Mouse (Mus musculus) megakaryocyte progenitor cell, adult 5-6 weeks (primary cell): ENCODE measurements at regions not wholly inside any gene's neighbourhood (a gene's known extent, or its start where the extent isn't known, plus 50 kb on each side); places are given as distances from the start of the nearest gene placed in this dataset.

Experiments used
- ATAC-seq: replicated peaks from 2 replicates; pipeline ENCODE4 v1.8.0; 2016; ENCODE audit warnings: mild to moderate bottlenecking, moderate TSS enrichment, inconsistent platforms; ENCODE audit not compliant: poor library complexity

- ATAC-seq: no peak
These were observed 249.4 kb upstream of the Nrp1 start for GRCm38 (mm10) chr8:128109036-128109435.

GRCm38 (mm10) chr8:128111132-128111531, 247.3 kb upstream of the Nrp1 start:
- ATAC-seq: peak; percentile 77

DNA sequence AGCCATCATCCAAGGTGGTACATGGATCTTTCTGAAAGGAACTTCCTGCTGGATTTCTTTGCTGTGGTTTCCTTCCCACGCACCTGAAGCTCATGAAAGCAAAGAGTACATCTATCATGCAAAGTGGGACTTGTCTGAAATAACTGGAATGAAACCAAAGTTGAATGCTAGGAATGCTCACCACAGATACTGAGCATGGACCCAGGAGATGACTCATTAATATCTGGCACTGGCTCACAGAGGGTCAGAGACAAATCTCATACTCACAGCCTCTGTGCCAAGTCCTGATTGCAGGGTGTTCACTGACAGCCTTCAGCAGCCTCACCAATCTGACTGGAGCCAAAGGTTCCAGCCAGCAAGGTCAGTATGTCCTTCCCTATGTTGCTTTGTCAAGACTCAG, 245.3 kb upstream of the Nrp1 start:
- ATAC-seq: no peak

GRCm38 (mm10) chr8:128141290-128141966, 217.0 kb upstream of the Nrp1 start:
- ATAC-seq: peak; percentile 86

DNA sequence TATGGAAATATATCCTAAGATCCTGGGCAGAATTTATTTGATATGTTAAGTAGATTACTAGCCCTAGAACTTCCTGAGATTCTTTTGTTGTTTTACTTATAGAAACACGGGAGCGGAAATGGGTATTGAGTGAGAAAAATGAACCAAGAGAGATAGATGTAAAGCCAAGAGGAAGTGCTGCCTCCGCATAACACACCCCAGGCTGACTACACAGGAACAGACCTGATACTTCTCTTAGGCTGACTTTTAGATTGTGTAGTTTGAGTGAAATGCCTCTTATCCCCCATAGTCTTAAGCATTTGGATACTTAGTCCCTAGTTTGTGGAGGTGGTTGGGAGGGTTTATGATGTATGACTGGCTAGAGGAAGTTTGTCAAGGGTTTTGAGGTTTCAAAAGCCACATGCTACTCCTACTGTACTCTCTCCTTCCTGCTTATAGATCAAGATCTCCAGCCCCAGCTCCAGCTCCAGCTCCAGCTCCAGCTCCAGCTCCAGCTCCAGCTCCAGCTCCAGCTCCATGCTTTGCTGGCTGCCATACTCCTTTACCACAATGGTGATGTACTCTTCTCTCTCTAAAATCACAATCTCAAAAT, 210.0 kb upstream of the Nrp1 start:
- peak; percentile 78 for ATAC-seq

DNA sequence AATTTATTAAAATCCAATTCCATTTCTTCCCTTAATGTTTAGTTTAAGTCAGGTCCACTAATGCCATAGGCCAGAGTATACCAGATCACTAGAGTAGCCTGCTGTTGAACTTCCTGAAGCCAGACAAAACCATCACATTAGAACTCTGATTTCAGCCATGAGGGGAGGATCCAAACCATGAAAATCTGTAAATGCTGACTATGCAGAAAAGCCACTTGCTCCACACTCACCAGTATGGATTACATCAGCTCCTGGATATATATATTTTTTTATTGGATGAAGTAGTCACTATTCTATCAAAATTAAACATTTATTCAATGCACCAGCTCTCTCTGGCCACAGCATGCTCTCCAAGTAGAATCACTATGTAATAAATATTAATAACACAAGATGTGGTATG, 202.8 kb upstream of the Nrp1 start:
- ATAC-seq: no peak

DNA sequence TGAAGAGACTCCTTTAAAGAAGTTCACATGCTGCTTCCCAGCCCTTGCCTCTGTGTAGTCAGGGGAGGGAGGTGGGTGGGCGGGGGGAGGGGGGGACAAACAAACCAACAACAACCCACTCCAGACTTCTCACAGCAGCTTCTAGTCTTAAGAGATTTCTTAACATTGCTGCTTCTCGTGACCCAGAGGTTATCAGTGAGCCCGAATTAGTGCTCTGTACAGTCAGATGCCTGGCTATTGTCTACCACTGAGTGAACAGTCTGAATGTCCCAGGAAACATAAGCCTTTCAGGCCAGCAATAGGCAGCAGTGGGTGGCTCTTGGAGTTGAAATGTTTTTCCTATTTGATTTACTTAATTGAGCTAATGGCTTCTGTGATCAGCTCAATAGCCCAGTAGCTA, 202.2 kb upstream of the Nrp1 start:
- ATAC-seq: no peak

DNA sequence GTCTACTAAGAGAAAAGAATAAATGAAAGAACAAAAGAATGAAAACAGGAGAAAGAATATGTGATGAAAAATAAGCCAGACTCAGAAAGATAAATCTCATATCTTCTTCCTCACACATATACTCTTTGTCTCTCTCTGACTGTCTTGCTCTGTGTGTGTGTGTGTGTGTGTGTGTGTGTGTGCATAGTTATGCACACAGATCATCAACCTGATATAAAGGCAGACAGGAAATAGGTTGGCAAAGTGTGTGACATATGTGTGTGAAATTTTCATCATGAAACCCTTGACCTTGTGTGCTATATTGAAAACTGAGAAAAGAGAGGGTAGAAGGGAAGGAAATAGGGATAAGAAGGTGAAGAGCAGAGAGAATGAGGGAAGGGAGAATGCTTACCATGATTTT, 195.5 kb upstream of the Nrp1 start:
- ATAC-seq: no peak

- ATAC-seq: no peak
These were observed 193.4 kb upstream of the Nrp1 start for GRCm38 (mm10) chr8:128164976-128165375.

- ATAC-seq: no peak
These were observed 192.8 kb upstream of the Nrp1 start for GRCm38 (mm10) chr8:128165591-128165990.

- peak; percentile 94 for ATAC-seq
These were observed 192.3 kb upstream of the Nrp1 start for GRCm38 (mm10) chr8:128166097-128166496.

GRCm38 (mm10) chr8:128168819-128169218, 189.6 kb upstream of the Nrp1 start:
- ATAC-seq: no peak

DNA sequence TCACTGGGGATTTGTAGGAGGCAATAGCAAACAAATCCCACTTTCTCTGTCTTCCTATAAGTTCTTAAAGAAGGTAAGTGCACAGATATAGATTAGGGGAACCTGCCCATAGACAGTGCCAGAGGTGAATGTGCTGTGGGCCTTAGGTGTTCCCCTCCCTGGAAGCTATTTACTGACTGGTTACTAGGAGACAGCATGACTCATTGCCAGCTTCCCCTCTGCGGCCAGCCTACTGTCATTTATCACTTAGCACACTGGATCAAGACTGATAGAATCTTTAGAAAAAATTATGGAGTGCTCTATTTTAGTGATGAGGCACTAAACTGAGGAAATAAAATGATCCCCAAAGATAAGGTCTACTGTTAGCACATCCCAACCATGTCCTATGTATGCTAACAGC, 187.3 kb upstream of the Nrp1 start:
- peak; percentile 90 for ATAC-seq

- ATAC-seq: no peak
These were observed 178.2 kb upstream of the Nrp1 start for GRCm38 (mm10) chr8:128180214-128180613.

GRCm38 (mm10) chr8:128183081-128183480, 175.3 kb upstream of the Nrp1 start:
- no peak for ATAC-seq

- ATAC-seq: no peak
These were observed 170.1 kb upstream of the Nrp1 start for GRCm38 (mm10) chr8:128188321-128188720.

DNA sequence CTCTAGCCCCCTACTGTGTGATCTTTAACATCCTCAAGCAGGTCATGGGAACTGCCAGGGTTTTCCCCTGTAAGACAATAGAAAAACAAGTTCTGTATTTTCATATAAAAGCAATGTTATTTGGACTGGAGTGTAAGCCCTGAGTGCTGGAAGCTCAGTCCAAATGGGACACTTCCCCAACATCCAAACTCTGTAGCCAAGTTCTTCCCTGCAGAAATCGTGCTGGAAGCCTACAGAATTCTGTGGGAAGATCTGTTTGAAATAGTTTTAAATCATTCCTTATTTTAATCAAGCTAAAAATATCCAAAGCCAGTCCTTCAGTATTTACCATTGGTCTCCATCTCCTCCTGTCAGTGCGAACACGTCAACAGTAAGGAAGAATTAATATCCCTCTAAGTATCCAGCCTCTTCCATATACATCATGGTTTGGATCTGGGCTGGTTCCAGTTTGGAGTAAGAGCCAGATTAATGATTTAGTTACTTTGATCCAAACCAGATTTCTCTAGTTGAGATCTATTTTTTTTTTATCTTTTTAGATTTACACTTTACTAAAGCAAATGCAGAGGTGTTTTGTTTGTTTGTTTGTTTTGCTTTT, 165.0 kb upstream of the Nrp1 start:
- ATAC-seq: no peak

DNA sequence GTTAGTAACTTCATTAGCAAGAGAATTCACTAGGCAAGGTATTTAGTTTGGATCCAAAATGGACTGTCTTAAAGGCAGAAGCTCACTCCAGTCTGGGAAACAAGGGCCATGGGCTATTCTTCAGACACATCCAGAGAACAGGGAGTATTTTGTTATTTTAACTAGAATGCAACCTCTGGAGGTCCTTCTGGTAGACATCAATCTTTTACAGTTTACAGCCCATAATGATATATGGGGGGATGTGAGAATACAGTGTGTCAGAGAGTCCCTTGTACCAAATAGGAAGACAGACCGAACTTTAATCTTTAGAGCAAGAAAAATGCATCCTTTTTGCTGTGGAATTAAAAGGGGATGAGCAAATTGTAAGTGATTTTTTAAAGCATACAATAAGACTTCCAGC, 157.6 kb upstream of the Nrp1 start:
- ATAC-seq: no peak

DNA sequence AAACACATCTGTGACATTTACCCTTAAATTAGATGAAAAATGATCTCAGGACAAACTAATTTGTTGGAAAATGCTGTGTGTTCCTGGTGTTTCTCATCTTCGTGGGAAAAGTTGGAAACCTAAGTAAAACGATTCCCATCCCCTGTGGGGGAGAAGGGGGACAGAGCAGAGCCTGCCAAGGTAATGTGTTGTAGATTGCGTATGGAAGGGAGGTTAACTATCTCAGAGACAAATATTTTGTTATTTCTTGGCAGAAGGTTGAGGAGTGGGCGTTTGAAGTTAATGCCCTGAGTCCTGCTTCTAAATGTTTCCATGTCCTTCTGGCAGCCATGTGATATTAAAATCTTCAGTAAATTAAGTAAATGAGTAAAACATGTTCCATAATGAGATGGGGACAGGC, 156.8 kb upstream of the Nrp1 start:
- no peak for ATAC-seq

- peak; percentile 93 for ATAC-seq
These were observed 156.1 kb upstream of the Nrp1 start for GRCm38 (mm10) chr8:128202158-128202886.

- ATAC-seq: no peak
These were observed 153.6 kb upstream of the Nrp1 start for GRCm38 (mm10) chr8:128204803-128205202.

DNA sequence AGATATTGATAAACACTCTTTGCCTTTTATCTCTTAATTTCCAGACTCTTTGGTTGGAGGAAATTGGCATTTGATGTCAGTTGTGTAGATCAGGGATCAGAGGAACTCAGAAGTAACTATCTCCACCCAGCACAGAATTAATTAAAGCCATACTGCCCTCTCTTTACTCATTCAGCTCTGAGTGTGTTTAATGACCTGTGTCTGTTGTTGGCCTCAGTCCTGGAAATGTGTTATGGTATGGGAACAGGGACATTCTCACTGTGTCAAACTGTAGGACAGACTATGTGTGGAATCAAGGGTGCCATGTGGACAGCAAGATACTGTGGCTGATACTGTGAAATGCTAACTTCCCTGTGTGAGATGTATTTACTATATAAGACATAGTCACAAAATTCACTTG, 151.3 kb upstream of the Nrp1 start:
- ATAC-seq: no peak
